Mouse (Mus musculus) MEL (cell line): ENCODE results near the gene Ccdc186. TPM values are rescaled to one million over a fixed set of nuclear protein-coding genes. Genes with fewer than 3 reads are reported as not detected.

Experiments
- DNase-seq: peaks from one replicate; pipeline ENCODE4 v3.0.0; 2011; ENCODE audit warnings: low read depth, low spot score
- H3K27ac ChIP-seq: 2 replicates; pipeline ENCODE4 v1.5.1; 2012; ENCODE audit warnings: low read depth, mild to moderate bottlenecking, control low read depth, low read length, moderate library complexity; ENCODE audit not compliant: control insufficient read depth
- H3K27me3 ChIP-seq, 2 experiments: fragments of 150-350 bp in 1 of 2; sonication (generic) in 1 of 2; 2 replicates each; pipeline ENCODE4 v1.6.1; 2012; ENCODE audit warnings: low read length in 2 of 2, mild to moderate bottlenecking in 2 of 2, improper control_type of control experiment in 1 of 2, moderate library complexity in 1 of 2; ENCODE audit not compliant: insufficient read depth in 2 of 2, control insufficient read depth in 1 of 2
- H3K36me3 ChIP-seq, 2 experiments: 2 replicates each; pipeline ENCODE4 v1.6.1; 2012 to 2014; ENCODE audit warnings: low read length in 2 of 2, improper control_type of control experiment in 1 of 2, inconsistent platforms in 1 of 2, mild to moderate bottlenecking in 1 of 2; ENCODE audit not compliant: insufficient read depth in 2 of 2, control insufficient read depth in 1 of 2
- H3K4me1 ChIP-seq, 2 experiments: fragments of 150-350 bp in 1 of 2; sonication (generic) in 1 of 2; 2 replicates each; pipeline ENCODE4 v1.6.1; 2012; ENCODE audit warnings: low read length in 2 of 2, improper control_type of control experiment in 1 of 2, mild to moderate bottlenecking in 1 of 2; ENCODE audit not compliant: insufficient read depth in 2 of 2, control insufficient read depth in 1 of 2
- H3K4me3 ChIP-seq, 2 experiments: fragments of 150-350 bp in 1 of 2; sonication (generic) in 1 of 2; 2 replicates each; pipeline ENCODE4 v1.5.1; 2012; ENCODE audit warnings: low read depth in 2 of 2, low read length in 2 of 2, mild to moderate bottlenecking in 2 of 2, moderate library complexity in 2 of 2, control low read depth in 1 of 2, improper control_type of control experiment in 1 of 2; ENCODE audit not compliant: control insufficient read depth in 1 of 2, insufficient read depth in 1 of 2
- H3K79me2 ChIP-seq: 2 replicates; pipeline ENCODE4 v1.6.1; 2012; ENCODE audit warnings: mild to moderate bottlenecking, low read length, moderate library complexity; ENCODE audit not compliant: control insufficient read depth, poor library complexity, insufficient read depth
- H3K9ac ChIP-seq: 2 replicates; pipeline ENCODE4 v1.6.1; 2012; ENCODE audit warnings: low read depth, mild to moderate bottlenecking, control low read depth, low read length, moderate library complexity; ENCODE audit not compliant: control insufficient read depth, poor library complexity, severe bottlenecking
- H3K9me3 ChIP-seq: fragments of 150-350 bp; sonication (generic); replicated peaks from 2 replicates; pipeline ENCODE4 v1.6.1; 2012; ENCODE audit warnings: mild to moderate bottlenecking, low read length, improper control_type of control experiment, moderate library complexity; ENCODE audit not compliant: insufficient read depth
- CHD1 ChIP-seq: IDR thresholded peaks from 2 replicates; pipeline ENCODE4 v1.6.1; 2012; ENCODE audit warnings: low read depth, mild to moderate bottlenecking, inconsistent platforms, low read length, improper control_type of control experiment
- CHD2 ChIP-seq: IDR thresholded peaks from 2 replicates; pipeline ENCODE4 v1.6.1; 2011; ENCODE audit warnings: low read length, improper control_type of control experiment
- ELF1 ChIP-seq: IDR thresholded peaks from 2 replicates; pipeline ENCODE4 v1.6.1; 2014; ENCODE audit warnings: low read depth, mild to moderate bottlenecking, inconsistent platforms, low read length, improper control_type of control experiment, moderate library complexity
- GABPA ChIP-seq: IDR thresholded peaks from 2 replicates; pipeline ENCODE4 v1.6.1; 2012; ENCODE audit warnings: low read depth, mild to moderate bottlenecking, inconsistent platforms, low read length, improper control_type of control experiment, moderate library complexity
- HCFC1 ChIP-seq: IDR thresholded peaks from 2 replicates; pipeline ENCODE4 v1.6.1; 2012; ENCODE audit warnings: low read depth, mild to moderate bottlenecking, inconsistent platforms, low read length, improper control_type of control experiment, moderate library complexity
- KAT2A ChIP-seq: conservative IDR thresholded peaks from 2 replicates; pipeline ENCODE4 v1.6.1; 2012; ENCODE audit warnings: low read depth, low read length, improper control_type of control experiment, inconsistent platforms
- MAZ ChIP-seq: IDR thresholded peaks from 2 replicates; pipeline ENCODE4 v1.6.1; 2012; ENCODE audit warnings: low read depth, mild to moderate bottlenecking, inconsistent platforms, low read length, improper control_type of control experiment
- MEF2A ChIP-seq: IDR thresholded peaks from 2 replicates; pipeline ENCODE4 v1.6.1; 2014; ENCODE audit warnings: low read depth, mild to moderate bottlenecking, inconsistent platforms, low read length, improper control_type of control experiment; ENCODE audit not compliant: poor library complexity, insufficient replicate concordance, severe bottlenecking; ENCODE audit errors: extremely low read depth
- MXI1 ChIP-seq: IDR thresholded peaks from 2 replicates; pipeline ENCODE4 v1.6.1; 2011; ENCODE audit warnings: mild to moderate bottlenecking, low read depth, low read length, improper control_type of control experiment
- MYB ChIP-seq: IDR thresholded peaks from 2 replicates; pipeline ENCODE4 v1.6.1; 2011; ENCODE audit warnings: mild to moderate bottlenecking, low read depth, low read length, improper control_type of control experiment
- NELFE ChIP-seq: IDR thresholded peaks from 2 replicates; pipeline ENCODE4 v1.6.1; 2011; ENCODE audit warnings: low read depth, low read length, improper control_type of control experiment
- SIN3A ChIP-seq: IDR thresholded peaks from 2 replicates; pipeline ENCODE4 v1.6.1; 2012; ENCODE audit warnings: low read length, improper control_type of control experiment, inconsistent platforms
- SMC3 ChIP-seq: IDR thresholded peaks from 2 replicates; pipeline ENCODE4 v1.6.1; 2011; ENCODE audit warnings: low read depth, low read length, improper control_type of control experiment
- TAL1 ChIP-seq: IDR thresholded peaks from 2 replicates; pipeline ENCODE4 v1.6.1; 2012; ENCODE audit warnings: mild to moderate bottlenecking, inconsistent platforms, low read length, moderate library complexity, mixed read lengths
- TBP ChIP-seq: IDR thresholded peaks from 2 replicates; pipeline ENCODE4 v1.8.0; 2011; ENCODE audit warnings: low read depth, low read length, improper control_type of control experiment
- ZKSCAN1 ChIP-seq: IDR thresholded peaks from 2 replicates; pipeline ENCODE4 v1.6.1; 2012; ENCODE audit warnings: low read depth, mild to moderate bottlenecking, inconsistent platforms, low read length, improper control_type of control experiment, moderate library complexity
- polyA plus RNA-seq, 2 experiments: library from polyadenylated mRNA; stranded (reverse) in 1 of 2; unstranded in 1 of 2; fragments of >175 nt in 1 of 2; fragments of >200 nt in 1 of 2; gene quantifications; 2 replicates each; pipeline versions ENCODE4 v1.2.1 to v1.2.4; 2012; ENCODE audit warnings: low replicate concordance in 2 of 2, low read depth in 1 of 2; ENCODE audit not compliant: insufficient read length in 2 of 2, insufficient read depth in 1 of 2, missing spikeins in 1 of 2
- total RNA-seq: library from RNA; depleted of rRNA; stranded (reverse); fragments of 300-350 nt; gene quantifications from 2 replicates; pipeline ENCODE4 v1.2.3, GENCODE M21; 2012

Ccdc186 gene
- total and polyA plus RNA-seq, 3 experiments = 7.9 to 72.2 (median 21.9) TPM

- no peaks in the 10 kb centered on the region for H3K79me2 ChIP-seq
- H3K9me3 ChIP-seq = no peaks in the 10 kb centered on the region
- H3K4me3 ChIP-seq = no peak overlapping the region
- H3K36me3 ChIP-seq = no peaks in the 10 kb centered on the region
- DNase-seq = no peak
- no peaks in the 10 kb centered on the region for H3K4me1 ChIP-seq
- no peak overlapping the region for H3K9ac ChIP-seq
- H3K27me3 ChIP-seq = no peaks in the 10 kb centered on the region
- no peak overlapping the region for H3K27ac ChIP-seq
- TF ChIP-seq HCFC1 = no peak
- no peak for TF ChIP-seq MAZ
- no peak for TF ChIP-seq MXI1
- no peak for TF ChIP-seq TBP
- no peak for TF ChIP-seq ELF1
- no peak for TF ChIP-seq TAL1
- TF ChIP-seq KAT2A = no peak
- TF ChIP-seq MYB = no peak
These were observed 30.6 kb upstream of the Ccdc186 start for GRCm38 (mm10) chr19:56852590-56852989.

GRCm38 (mm10) chr19:56842974-56843373 is 21.0 kb upstream of the Ccdc186 start:
- TF ChIP-seq CHD1 (no peak), ZKSCAN1 (no peak), CHD2 (no peak), SMC3 (no peak), GABPA (no peak), SIN3A (no peak)
- Histone ChIP-seq H3K4me1 (no peaks in the 10 kb centered on the region), H3K9ac (no peak overlapping the region), H3K9me3 (no peaks in the 10 kb centered on the region), H3K79me2 (no peaks in the 10 kb centered on the region), H3K27ac (no peak overlapping the region), H3K36me3 (no peaks in the 10 kb centered on the region), H3K27me3 (peaks cover 3 to 4% of the 10 kb centered on the region in 2 experiments), H3K4me3 (no peak overlapping the region)
- DNase-seq = no peak

GRCm38 (mm10) chr19:56838942-56839706 is 17.1 kb upstream of the Ccdc186 start:
- no peak overlapping the region for H3K4me3 ChIP-seq

More at GRCm38 (mm10) chr19:56838942-56839706, 17.1 kb upstream of the Ccdc186 start:
- Histone ChIP-seq H3K36me3 (no peaks in the 10 kb centered on the region), H3K4me1 (no peaks in the 10 kb centered on the region), H3K79me2 (no peaks in the 10 kb centered on the region), H3K27ac (no peak overlapping the region), H3K9ac (no peak overlapping the region), H3K9me3 (no peaks in the 10 kb centered on the region), H3K27me3 (peaks cover 5 to 7% of the 10 kb centered on the region in 2 experiments)
- DNase-seq = no peak
- TF ChIP-seq MEF2A (no peak), MAZ (no peak), NELFE (no peak)
